Mouse (Mus musculus): ENCODE results near the gene Clint1.
"Not testable (repeated sequence)": the region's sequence is repeated elsewhere in the genome, so short reads cannot be mapped to it uniquely, and the experiment has no call there.

Clint1 gene

GRCm38 (mm10) chr11:45849203-45849602, 2.6 kb upstream of the Clint1 start:
- no peak for DNase-seq

- no peak for DNase-seq
Observed at GRCm38 (mm10) chr11:45849859-45850258, 2.0 kb upstream of the Clint1 start.

DNA sequence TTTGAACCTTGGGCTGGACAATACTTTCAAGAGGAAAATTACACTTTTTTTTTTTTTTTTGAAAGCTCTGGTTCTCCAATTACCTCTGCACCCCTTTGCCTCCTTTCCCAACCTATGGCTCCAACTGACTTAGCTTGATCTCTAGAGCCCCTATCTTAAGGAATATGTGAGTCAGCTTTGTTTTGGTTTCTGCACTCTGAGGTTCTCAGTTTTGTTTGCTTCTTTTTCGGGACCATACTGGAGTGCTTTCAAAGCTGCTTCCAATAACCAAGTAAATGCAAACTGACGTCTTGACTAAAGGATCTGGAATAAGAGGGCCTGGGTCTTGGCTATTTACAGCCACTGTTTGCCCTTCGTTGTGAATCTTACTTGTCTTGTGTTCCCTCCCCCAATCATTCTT, 1.5 kb upstream of the Clint1 start:
- no peak for DNase-seq

DNA sequence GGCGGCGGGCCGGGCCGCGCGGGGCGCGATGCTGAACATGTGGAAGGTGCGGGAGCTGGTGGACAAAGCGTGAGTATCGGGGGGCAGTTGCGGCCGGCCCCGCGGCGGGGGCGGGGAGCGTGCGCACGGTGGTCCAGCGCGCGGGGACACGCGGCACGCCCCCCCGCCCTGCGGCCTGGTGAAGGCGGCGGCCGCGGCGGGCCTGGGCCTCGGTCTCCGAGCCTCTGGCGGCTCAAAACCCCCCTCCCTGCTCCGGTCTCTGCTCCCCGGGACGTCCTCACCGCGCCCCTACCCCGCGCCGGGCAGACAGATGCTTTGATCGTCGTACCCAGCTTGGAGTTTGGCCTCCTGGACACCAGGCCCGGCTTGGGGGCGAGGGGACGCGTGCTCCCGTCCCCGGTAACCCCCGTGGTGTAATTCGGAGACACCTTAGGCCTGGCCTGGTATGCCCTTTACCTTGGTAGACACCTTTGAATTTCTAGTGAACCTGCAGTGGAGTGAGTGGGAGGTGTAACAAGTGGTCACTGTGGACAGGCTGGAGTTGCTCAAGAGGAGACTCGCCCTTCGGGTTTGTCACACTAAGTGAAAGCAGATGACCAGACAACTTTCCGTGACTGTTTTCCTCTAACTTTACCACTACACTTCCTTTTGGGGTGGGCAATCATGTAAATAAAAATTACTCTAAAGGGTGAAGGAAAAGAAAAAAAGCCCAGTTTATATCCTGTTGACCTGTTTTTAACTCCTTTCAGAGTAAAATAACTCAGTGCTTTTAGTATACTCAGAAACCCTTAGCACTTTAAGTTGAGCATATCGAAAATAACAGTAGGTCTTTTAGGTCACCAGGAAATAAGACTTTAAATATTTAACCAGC, 508 bp downstream of the Clint1 start:
- DNase-seq = no peak

DNA sequence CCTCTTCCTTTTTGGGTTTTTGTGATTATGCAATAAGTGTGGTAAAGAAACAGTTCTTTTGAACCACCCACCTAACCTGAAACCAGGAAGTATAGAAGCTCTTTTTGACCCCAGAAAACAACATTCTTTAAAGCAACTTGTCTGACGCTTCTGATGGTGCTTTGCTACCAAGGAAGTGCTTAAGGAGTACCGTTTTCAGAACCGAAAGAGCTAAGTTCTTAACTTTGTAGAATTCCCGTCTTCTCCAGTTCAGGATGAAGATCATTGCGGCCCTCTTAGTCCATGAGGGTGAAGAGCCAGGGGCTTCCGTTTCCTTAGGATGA, 1.1 kb downstream of the Clint1 start:
- DNase-seq = no peak

DNA sequence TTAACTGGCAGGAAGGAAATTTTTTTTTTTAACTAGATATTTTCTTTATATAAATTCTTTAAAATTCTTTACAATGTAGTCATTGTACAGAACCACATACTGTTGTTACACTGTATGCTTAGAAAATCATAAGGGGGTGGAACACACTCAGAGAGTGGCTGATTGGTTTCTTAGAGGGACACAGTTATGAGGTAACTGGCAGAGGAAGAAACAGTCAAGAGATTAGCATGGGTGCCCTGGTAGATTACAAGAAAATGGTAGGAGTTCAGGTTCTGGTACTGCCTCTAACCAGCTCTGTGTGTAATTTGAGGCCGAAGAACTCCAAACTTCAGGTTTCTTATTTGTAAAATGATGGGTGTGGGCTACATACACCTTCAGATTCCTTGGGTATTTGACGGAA, 2.1 kb downstream of the Clint1 start:
- DNase-seq = no peak

DNA sequence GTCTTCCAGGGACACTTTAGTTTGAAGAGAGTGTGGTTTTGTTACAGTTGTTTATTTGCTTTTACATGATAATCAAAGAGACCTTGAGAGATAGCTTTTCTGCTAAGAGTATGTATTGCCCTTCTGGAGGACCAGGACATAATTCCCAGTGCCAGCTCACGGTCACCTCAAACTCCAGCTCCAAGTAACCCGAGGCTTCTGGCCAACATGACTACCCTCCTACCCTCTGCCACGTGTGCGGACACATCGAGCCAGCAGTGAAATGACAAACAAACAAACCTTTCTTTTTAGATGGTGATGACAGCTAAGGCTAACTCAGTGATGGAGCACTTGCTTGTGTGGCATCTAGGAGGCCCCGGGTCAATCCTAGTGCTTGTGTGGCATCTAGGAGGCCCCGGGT, 2.5 kb downstream of the Clint1 start:
- DNase-seq = no peak

- DNase-seq = no peak
Observed at GRCm38 (mm10) chr11:45855407-45856148, 3.7 kb downstream of the Clint1 start.

DNA sequence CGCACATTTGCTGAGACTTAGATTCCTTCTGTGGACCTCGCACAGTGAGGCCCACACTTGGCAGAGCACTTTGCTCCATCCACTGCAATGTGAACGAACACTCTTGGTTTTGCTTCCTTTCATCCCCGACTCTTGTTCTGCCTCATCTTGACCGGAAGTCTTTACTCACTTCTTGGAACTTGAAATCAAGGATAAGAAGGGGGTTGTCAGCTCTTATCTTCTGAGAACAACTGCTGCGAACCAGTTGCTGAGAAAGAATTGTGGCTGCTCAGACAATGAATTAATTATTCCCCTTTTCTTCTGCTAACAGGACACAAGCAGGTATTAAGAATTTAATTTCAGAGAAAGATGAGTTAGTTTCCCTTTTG, 4.3 kb downstream of the Clint1 start:
- no peak for DNase-seq

GRCm38 (mm10) chr11:45861334-45861733, 9.5 kb downstream of the Clint1 start:
- no peak for DNase-seq

GRCm38 (mm10) chr11:45864409-45864808, 12.6 kb downstream of the Clint1 start:
- DNase-seq = no peak

DNA sequence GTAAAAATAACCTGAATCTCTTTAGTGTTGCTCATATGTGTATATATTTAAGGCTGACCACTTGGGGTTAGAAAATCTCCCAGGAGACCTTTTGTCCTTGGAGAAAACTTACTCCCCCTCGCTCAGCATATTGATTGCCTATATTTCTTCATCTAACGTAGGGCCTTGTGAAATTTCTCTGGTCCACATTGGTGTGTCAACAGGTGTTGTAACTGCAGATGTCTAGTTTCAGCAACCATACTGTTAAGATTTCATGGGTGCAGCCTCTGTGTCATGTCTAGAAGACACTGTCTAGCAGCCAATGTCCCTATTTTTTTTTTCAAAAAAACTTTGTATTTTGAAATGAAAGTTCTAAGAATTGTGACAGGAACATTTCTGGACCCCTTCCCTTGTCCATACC, 14.0 kb downstream of the Clint1 start:
- no peak for DNase-seq

GRCm38 (mm10) chr11:45866534-45866933, 14.7 kb downstream of the Clint1 start:
- no peak for DNase-seq

- DNase-seq = no peak
Observed at GRCm38 (mm10) chr11:45873666-45874065, 21.8 kb downstream of the Clint1 start.

GRCm38 (mm10) chr11:45874251-45874650, 22.4 kb downstream of the Clint1 start:
- DNase-seq = no peak

GRCm38 (mm10) chr11:45875351-45875935, 23.6 kb downstream of the Clint1 start:
- DNase-seq = no peak

DNA sequence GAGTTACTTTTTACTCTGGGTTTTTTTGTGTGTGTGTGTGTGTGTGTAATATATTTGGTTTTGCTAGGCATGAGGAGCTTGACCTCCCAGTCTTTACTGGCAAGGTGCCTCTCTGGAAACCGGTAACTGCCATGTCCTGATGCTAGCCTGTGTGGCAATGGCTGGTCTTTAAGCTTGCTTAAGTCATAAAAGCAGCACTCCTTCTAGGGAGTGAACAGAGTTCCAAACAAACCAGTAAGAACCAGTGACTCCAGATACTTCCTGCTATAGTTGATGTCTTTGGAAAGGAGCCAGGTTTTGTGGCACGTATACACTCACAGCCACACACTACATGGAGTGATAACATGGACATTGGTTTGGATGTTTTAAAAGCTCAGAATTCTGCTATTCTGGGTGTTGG, 24.2 kb downstream of the Clint1 start:
- DNase-seq = no peak

DNA sequence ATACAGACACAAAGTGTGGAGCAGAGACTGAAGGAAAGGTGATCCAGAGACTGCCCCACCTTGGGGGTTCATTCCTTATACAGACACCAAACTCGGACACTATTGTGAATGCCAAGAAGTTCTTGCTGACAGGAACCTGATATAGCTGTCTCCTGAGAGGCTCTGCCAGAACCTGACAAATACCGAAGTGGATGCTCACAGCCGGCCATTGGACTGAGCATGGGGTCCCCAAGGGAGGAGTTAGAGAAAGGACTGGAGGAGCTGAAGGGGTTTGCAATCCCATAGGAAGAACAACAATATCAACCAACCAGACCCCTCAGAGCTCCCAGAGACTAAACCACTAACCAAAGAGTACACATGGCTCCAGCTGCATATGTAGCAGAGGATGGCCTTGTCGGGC, 27.5 kb downstream of the Clint1 start:
- not testable (repeated sequence) for DNase-seq

- peak; percentile 15 to 28 for DNase-seq
Observed at GRCm38 (mm10) chr11:45881026-45881682, 29.3 kb downstream of the Clint1 start.

DNA sequence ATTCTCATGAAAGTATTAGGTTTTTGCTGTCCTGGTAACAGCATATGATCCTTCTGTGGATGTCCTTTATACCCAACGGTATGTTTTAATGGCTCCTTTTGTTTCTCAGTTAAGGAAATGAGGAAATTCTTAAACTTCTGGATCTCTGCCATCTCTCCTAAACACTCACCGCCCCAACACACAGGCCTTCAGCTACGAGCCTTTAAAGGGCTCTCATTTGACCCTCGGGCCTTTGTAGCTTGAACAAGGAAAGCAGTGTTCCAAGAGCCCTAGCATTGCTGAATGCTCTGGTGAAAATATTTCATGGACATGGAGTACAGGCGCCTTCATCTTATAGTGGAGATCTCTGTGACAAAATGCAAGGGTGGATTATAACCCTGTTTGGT, 29.8 kb downstream of the Clint1 start:
- DNase-seq = no peak

DNA sequence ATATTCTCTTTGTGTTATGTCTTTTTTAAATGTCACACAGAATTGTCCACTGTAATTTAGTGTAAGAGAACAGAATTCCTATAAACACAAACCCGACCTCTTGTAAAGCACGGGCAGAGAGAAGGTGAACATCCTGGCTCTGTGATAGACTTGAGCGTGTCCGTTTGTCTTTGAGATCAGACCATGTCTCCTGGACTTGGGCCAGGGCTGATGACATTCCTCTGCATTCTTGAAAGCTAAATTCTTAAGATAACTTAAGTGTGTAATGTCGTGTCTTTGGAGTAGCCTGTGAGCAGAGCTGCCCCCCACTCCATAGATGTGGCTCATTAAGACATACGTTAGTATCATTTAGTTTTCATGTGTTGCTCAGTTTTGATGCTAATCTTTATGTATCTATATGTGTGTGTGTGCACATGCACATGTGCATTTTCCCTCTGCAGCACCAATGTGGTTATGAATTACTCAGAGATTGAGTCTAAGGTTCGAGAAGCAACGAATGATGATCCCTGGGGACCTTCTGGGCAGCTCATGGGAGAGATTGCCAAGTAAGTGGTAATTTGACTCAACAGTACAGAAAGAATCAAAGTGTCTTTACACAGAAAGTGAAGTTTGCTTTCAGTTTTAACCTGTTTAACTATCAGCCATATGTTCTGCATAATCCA, 31.6 kb downstream of the Clint1 start:
- peak in 1 of 2 experiments; percentile 6 for DNase-seq

DNA sequence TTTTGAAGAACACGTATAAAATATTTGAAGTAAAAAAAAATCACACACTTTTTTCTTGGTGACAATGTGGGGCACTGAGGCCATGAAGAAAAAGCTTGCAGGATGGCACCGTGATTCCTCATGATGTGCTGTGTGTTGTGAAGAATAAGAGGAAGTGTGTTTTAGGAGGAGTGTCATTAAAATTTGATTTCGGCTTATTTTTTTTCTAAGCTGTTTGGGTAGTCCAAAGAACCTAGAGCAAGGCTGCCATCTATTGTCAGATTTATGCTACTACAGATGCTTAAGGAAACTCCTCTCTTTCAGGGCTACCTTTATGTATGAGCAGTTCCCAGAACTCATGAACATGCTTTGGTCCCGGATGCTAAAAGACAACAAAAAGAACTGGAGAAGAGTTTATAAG, 32.2 kb downstream of the Clint1 start:
- peak in 1 of 2 experiments; percentile 15 for DNase-seq
